Mouse (Mus musculus): ENCODE results near the gene 5730455P16Rik.

DNA sequence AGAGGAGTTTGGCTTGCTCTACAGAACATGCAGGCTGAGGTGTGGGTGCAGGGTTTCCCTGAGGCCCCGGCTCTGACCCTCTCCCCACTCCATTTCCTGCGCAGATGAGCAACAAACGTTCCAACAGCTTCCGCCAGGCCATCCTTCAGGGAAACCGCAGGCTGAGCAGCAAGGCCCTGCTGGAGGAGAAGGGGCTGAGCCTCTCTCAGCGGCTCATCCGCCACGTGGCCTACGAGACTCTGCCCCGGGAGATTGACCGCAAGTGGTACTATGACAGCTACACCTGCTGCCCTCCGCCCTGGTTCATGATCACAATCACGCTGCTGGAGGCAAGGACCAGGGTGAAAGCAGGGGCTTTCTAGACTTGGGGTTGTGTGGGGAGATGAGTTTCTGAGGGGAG lies 54.6 kb downstream of the 5730455P16Rik start:
- TF ChIP-seq CTCF (IDR thresholded peaks at IDR 0.05; ENCODE audit: extremely low read depth, insufficient read depth, insufficient read length, insufficient replicate concordance) (no peak), POLR2A (IDR thresholded peaks at IDR 0.05; ENCODE audit: low read depth, low read length) (no peak)
